Mouse (Mus musculus) MEL (cell line): ENCODE data around the gene Ttll1.

Source experiments
- CTCF ChIP-seq, 3 experiments: IDR thresholded peaks in 2 of 3; conservative IDR thresholded peaks in 1 of 3; 2 replicates each; pipeline ENCODE4 v1.5.1; 2011 to 2012; ENCODE audit warnings: low read length in 3 of 3, low read depth in 2 of 3, mild to moderate bottlenecking in 2 of 3, improper control_type of control experiment in 1 of 3, inconsistent platforms in 1 of 3, mixed read lengths in 1 of 3, moderate library complexity in 1 of 3; ENCODE audit not compliant: control insufficient read depth in 1 of 3, insufficient read depth in 1 of 3, poor library complexity in 1 of 3, severe bottlenecking in 1 of 3
- EP300 ChIP-seq, 2 experiments: IDR thresholded peaks; 2 replicates each; pipeline ENCODE4 v1.6.1; 2011; ENCODE audit warnings: improper control_type of control experiment in 2 of 2, low read length in 2 of 2, low read depth in 1 of 2, mild to moderate bottlenecking in 1 of 2
- GATA1 ChIP-seq: IDR thresholded peaks from 2 replicates; pipeline ENCODE4 v1.6.1; 2011; ENCODE audit warnings: low read depth, low read length, improper control_type of control experiment
- HCFC1 ChIP-seq: IDR thresholded peaks from 2 replicates; pipeline ENCODE4 v1.6.1; 2012; ENCODE audit warnings: low read depth, mild to moderate bottlenecking, inconsistent platforms, low read length, improper control_type of control experiment, moderate library complexity
- MAX ChIP-seq: IDR thresholded peaks from 2 replicates; pipeline ENCODE4 v1.6.1; 2011; ENCODE audit warnings: low read length, improper control_type of control experiment
- POLR2A ChIP-seq, 2 experiments: IDR thresholded peaks; 2 replicates each; pipeline ENCODE4 v1.6.1; 2011 to 2012; ENCODE audit warnings: low read length in 2 of 2, mild to moderate bottlenecking in 2 of 2, control low read depth in 1 of 2, improper control_type of control experiment in 1 of 2, low read depth in 1 of 2, moderate library complexity in 1 of 2; ENCODE audit not compliant: control insufficient read depth in 1 of 2, insufficient read depth in 1 of 2, poor library complexity in 1 of 2
- SIN3A ChIP-seq: IDR thresholded peaks from 2 replicates; pipeline ENCODE4 v1.6.1; 2012; ENCODE audit warnings: low read length, improper control_type of control experiment, inconsistent platforms
- SMC3 ChIP-seq: IDR thresholded peaks from 2 replicates; pipeline ENCODE4 v1.6.1; 2011; ENCODE audit warnings: low read depth, low read length, improper control_type of control experiment
- ZNF384 ChIP-seq: IDR thresholded peaks from 2 replicates; pipeline ENCODE4 v1.6.1; 2012; ENCODE audit warnings: low read depth, mild to moderate bottlenecking, inconsistent platforms, low read length, improper control_type of control experiment

- TF ChIP-seq CTCF (IDR thresholded peaks at IDR 0.05 in 2 of 3, conservative IDR thresholded peaks at IDR 0.05 in 1 of 3; ENCODE audit: control insufficient read depth in 1 of 3, insufficient read depth in 1 of 3, low read depth in 2 of 3, low read length in 3 of 3, poor library complexity in 1 of 3, severe bottlenecking in 1 of 3) (no peak), MAX (no peak), POLR2A (IDR thresholded peaks at IDR 0.05; ENCODE audit: control insufficient read depth in 1 of 2, insufficient read depth in 1 of 2, low read depth in 1 of 2, low read length in 2 of 2, poor library complexity in 1 of 2) (no peak), ZNF384 (no peak), SMC3 (no peak), EP300 (IDR thresholded peaks at IDR 0.05; ENCODE audit: low read depth in 1 of 2, low read length in 2 of 2) (no peak), GATA1 (no peak), HCFC1 (no peak), SIN3A (no peak)
These were observed 39.4 kb upstream of the Ttll1 start for GRCm38 (mm10) chr15:83550137-83550536.
